Mouse (Mus musculus) embryonic facial prominence, embryonic 10.5 days (tissue): ENCODE data around the gene Mrps2. TPM values are rescaled to one million over a fixed set of nuclear protein-coding genes. Genes with fewer than 3 reads are reported as not detected.
"Not testable (repeated sequence)": the region's sequence is repeated elsewhere in the genome, so short reads cannot be mapped to it uniquely, and the experiment has no call there.

Experiments
- DNase-seq: peaks from one replicate; pipeline ENCODE4 v3.0.0-alpha.2; 2017; ENCODE audit warnings: low spot score
- H3K27ac ChIP-seq: fragments of 300-500 bp; sonication (generic); replicated peaks from 2 replicates; pipeline ENCODE4 v1.5.1; 2016; ENCODE audit warnings: mild to moderate bottlenecking
- H3K27me3 ChIP-seq: fragments of 300-500 bp; sonication (generic); replicated peaks from 2 replicates; pipeline ENCODE4 v1.6.1; 2016; ENCODE audit warnings: low read depth, mild to moderate bottlenecking; ENCODE audit not compliant: poor library complexity, severe bottlenecking
- H3K36me3 ChIP-seq: fragments of 300-500 bp; sonication (generic); replicated peaks from 2 replicates; pipeline ENCODE4 v1.6.1; 2016; ENCODE audit warnings: mild to moderate bottlenecking, moderate library complexity
- H3K4me1 ChIP-seq: fragments of 300-500 bp; sonication (generic); 2 replicates; pipeline ENCODE4 v1.6.1; 2016
- H3K4me3 ChIP-seq: fragments of 300-500 bp; sonication (generic); 2 replicates; pipeline ENCODE4 v1.5.1; 2016; ENCODE audit warnings: mild to moderate bottlenecking, moderate library complexity
- H3K9me3 ChIP-seq: fragments of 300-500 bp; sonication (generic); 2 replicates; pipeline ENCODE4 v1.6.1; 2016; ENCODE audit warnings: mild to moderate bottlenecking
- WGBS: fragments of 180-500 bp; shearing (Covaris S2); methylation state at CpG from one replicate; pipeline ENCODE4 v1.1.7; 2016; 5-methylcytosine and 5-hydroxymethylcytosine counted together
- polyA plus RNA-seq: library from polyadenylated mRNA; unstranded; fragments of >200 nt; fragmentation: Nextera tagmentation; extraction: Ambion mirVana; gene quantifications from 2 replicates; pipeline ENCODE4 v1.2.1, GENCODE M21; 2016

Mrps2 gene
- polyA plus RNA-seq, 1 experiment from 2014 or later: 68.5 TPM

- Histone ChIP-seq H3K27me3 (peaks cover 13% of the 10 kb centered on the region), H3K4me3 (no peak overlapping the region), H3K27ac (no peak overlapping the region), H3K36me3 (peaks cover 40% of the 10 kb centered on the region), H3K4me1 (peaks cover 12% of the 10 kb centered on the region), H3K9me3 (no peaks in the 10 kb centered on the region)
- WGBS: 90% methylated on average over 11 of the region's 11 CpGs
- DNase-seq: no peak
Observed at GRCm38 (mm10) chr2:28451663-28452062, 16.2 kb upstream of the Mrps2 start.

- H3K4me3 ChIP-seq: no peak overlapping the region
- H3K9me3 ChIP-seq: no peaks in the 10 kb centered on the region
- H3K36me3 ChIP-seq: peaks cover 40% of the 10 kb centered on the region
- DNase-seq: no peak
- 90% methylated on average over 6 of the region's 6 CpGs for WGBS
- H3K4me1 ChIP-seq: no peaks in the 10 kb centered on the region
- no peak overlapping the region for H3K27ac ChIP-seq
- no peaks in the 10 kb centered on the region for H3K27me3 ChIP-seq
Observed at GRCm38 (mm10) chr2:28453539-28453938, 14.3 kb upstream of the Mrps2 start.

GRCm38 (mm10) chr2:28456616-28457015 is 11.2 kb upstream of the Mrps2 start:
- H3K4me1 ChIP-seq: no peaks in the 10 kb centered on the region
- no peak overlapping the region for H3K4me3 ChIP-seq
- no peak for DNase-seq
- H3K27me3 ChIP-seq: no peaks in the 10 kb centered on the region
- WGBS: 73% methylated on average over 1 of the region's 1 CpGs
- peaks cover 22% of the 10 kb centered on the region for H3K36me3 ChIP-seq
- H3K27ac ChIP-seq: no peak overlapping the region
- H3K9me3 ChIP-seq: no peaks in the 10 kb centered on the region

DNA sequence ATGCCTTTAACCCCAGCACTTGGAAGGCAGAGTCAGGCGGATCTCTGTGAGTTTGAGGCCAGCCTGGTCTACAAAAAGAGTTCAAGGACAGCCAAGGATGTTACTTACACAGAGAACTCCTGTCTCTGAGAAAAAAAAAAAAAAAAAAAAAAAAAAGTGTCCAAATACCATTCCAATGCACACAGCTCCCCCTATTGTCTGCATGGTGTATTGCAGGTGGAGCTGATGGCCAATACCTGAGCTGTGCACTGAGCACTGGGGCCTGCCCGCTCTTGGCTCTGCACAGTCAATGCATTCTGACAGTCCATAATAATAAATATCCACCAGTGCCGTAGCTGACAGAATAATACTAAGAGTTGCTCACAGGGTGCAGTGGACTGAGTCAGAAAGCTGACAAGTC is 3.9 kb upstream of the Mrps2 start:
- DNase-seq: peak; percentile 66
- peaks cover 24% of the 10 kb centered on the region for H3K4me1 ChIP-seq
- H3K9me3 ChIP-seq: no peaks in the 10 kb centered on the region
- 35% methylated on average over 3 of the region's 3 CpGs for WGBS
- no peak overlapping the region for H3K27ac ChIP-seq
- H3K36me3 ChIP-seq: peaks cover 3% of the 10 kb centered on the region
- no peak overlapping the region for H3K4me3 ChIP-seq
- peaks cover 21% of the 10 kb centered on the region for H3K27me3 ChIP-seq

GRCm38 (mm10) chr2:28464919-28465318 is 2.9 kb upstream of the Mrps2 start:
- no peak overlapping the region for H3K27ac ChIP-seq
- H3K36me3 ChIP-seq: peaks cover 13% of the 10 kb centered on the region
- H3K9me3 ChIP-seq: no peaks in the 10 kb centered on the region
- WGBS: 84% methylated on average over 9 of the region's 9 CpGs
- no peak for DNase-seq
- no peak overlapping the region for H3K4me3 ChIP-seq
- peaks cover 21% of the 10 kb centered on the region for H3K27me3 ChIP-seq
- H3K4me1 ChIP-seq: peaks cover 27% of the 10 kb centered on the region

- WGBS: 5% methylated on average over 25 of the region's 25 CpGs
- peak; percentile 84 for DNase-seq
- peak within 1 kb of the TSS; percentile 68 for H3K27ac ChIP-seq
Observed at GRCm38 (mm10) chr2:28465836-28466518, 1.9 kb upstream of the Mrps2 start, which contains the start of gene 1700007K13Rik. TSS of gene 1700007K13Rik (minus strand) at chr2:28466332.

GRCm38 (mm10) chr2:28468486-28469225 is 790 bp downstream of the Mrps2 start:
- Histone ChIP-seq H3K4me3 (peak overlapping the region; percentile 97), H3K36me3 (peaks cover 49% of the 10 kb centered on the region), H3K4me1 (peaks cover 27% of the 10 kb centered on the region), H3K27me3 (peaks cover 21% of the 10 kb centered on the region), H3K27ac (peak overlapping the region; percentile 93), H3K9me3 (peaks cover 3% of the 10 kb centered on the region; the same call in 1 of the 2 replicates)
- DNase-seq: no peak
- WGBS: 57% methylated on average over 18 of the region's 18 CpGs

More at GRCm38 (mm10) chr2:28465836-28466518, 1.9 kb upstream of the Mrps2 start, which contains the start of gene 1700007K13Rik:
- peaks cover 23% of the 10 kb centered on the region for H3K36me3 ChIP-seq
- H3K4me1 ChIP-seq: peaks cover 27% of the 10 kb centered on the region
- peaks cover 21% of the 10 kb centered on the region for H3K27me3 ChIP-seq
- no peaks in the 10 kb centered on the region for H3K9me3 ChIP-seq
- H3K4me3 ChIP-seq: peak within 1 kb of the TSS; percentile 57

DNA sequence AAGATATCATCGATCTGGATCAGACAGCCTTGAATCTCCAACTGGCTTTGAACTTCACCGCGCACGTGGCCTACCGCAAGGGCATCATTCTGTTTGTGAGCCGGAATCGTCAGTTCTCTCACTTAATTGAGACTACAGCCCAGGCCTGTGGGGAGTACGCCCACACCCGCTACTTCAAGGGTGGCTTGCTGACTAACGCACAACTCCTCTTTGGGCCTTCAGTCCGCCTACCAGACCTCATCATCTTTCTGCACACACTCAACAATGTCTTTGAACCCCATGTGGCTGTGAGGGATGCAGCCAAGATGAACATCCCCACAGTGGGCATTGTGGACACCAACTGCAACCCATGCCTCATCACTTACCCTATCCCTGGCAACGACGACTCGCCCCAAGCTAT is 1.6 kb downstream of the Mrps2 start:
- H3K36me3 ChIP-seq: peaks cover 49% of the 10 kb centered on the region
- H3K9me3 ChIP-seq: peaks cover 3% of the 10 kb centered on the region; the same call in 1 of the 2 replicates
- WGBS: 98% methylated on average over 14 of the region's 14 CpGs
- H3K4me1 ChIP-seq: peaks cover 27% of the 10 kb centered on the region
- peaks cover 16% of the 10 kb centered on the region for H3K27me3 ChIP-seq
- DNase-seq: no peak
- H3K27ac ChIP-seq: no peak overlapping the region
- peak overlapping the region; percentile 97; the same call in 1 of the 2 replicates for H3K4me3 ChIP-seq

DNA sequence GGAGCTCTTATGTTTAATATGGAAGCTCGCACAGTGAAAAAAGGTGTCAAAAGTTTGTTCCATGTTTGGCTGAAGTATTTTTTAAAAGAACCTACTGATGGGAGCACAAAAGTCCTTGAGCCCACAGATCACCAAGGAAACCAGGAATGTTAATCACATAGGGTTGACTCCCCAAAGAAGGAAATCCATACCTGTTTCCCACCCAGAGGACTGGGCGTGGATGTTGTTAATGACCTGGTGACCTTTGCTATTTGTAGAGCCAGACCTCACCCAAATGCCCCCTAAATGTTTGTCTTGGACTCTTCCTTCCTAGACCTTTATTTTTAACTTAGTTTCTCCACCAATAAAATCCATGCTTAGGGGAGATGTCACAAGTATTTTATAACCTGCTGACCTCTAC is 2.7 kb downstream of the Mrps2 start:
- peaks cover 49% of the 10 kb centered on the region for H3K36me3 ChIP-seq
- peaks cover 5% of the 10 kb centered on the region for H3K27me3 ChIP-seq
- 88% methylated on average over 2 of the region's 2 CpGs for WGBS

GRCm38 (mm10) chr2:28472011-28472410 is 4.1 kb downstream of the Mrps2 start:
- not testable (repeated sequence) for DNase-seq, H3K27me3 ChIP-seq, H3K27ac ChIP-seq, H3K9me3 ChIP-seq, H3K4me3 ChIP-seq
- WGBS: 90% methylated on average over 8 of the region's 8 CpGs
- H3K36me3 ChIP-seq: peaks cover 49% of the 10 kb centered on the region
- H3K4me1 ChIP-seq: peaks cover 15% of the 10 kb centered on the region

More for the DNA sequence above, 2.7 kb downstream of the Mrps2 start:
- H3K9me3 ChIP-seq: peaks cover 3% of the 10 kb centered on the region; the same call in 1 of the 2 replicates
- H3K4me1 ChIP-seq: peaks cover 26% of the 10 kb centered on the region
- H3K4me3 ChIP-seq: no peak overlapping the region
- no peak for DNase-seq
- H3K27ac ChIP-seq: no peak overlapping the region

- 87% methylated on average over 5 of the region's 5 CpGs for WGBS
- H3K36me3 ChIP-seq, H3K27ac ChIP-seq, H3K4me3 ChIP-seq, DNase-seq, H3K4me1 ChIP-seq, H3K27me3 ChIP-seq, H3K9me3 ChIP-seq: not testable (repeated sequence)
Observed at GRCm38 (mm10) chr2:28477993-28478392, 10.1 kb downstream of the Mrps2 start.

GRCm38 (mm10) chr2:28479208-28480204 is 11.6 kb downstream of the Mrps2 start:
- H3K4me1 ChIP-seq: no peaks in the 10 kb centered on the region
- no peak for DNase-seq
- 82% methylated on average over 20 of the region's 20 CpGs for WGBS
- H3K9me3 ChIP-seq: no peaks in the 10 kb centered on the region
- H3K36me3 ChIP-seq: no peaks in the 10 kb centered on the region
- H3K27ac ChIP-seq: no peak overlapping the region
- no peak overlapping the region for H3K4me3 ChIP-seq
- no peaks in the 10 kb centered on the region for H3K27me3 ChIP-seq
